Mouse (Mus musculus) layer of hippocampus, postnatal 14 days (tissue): ENCODE data around the gene Nmral1. TPM values are rescaled to one million over a fixed set of nuclear protein-coding genes. Genes with fewer than 3 reads are reported as not detected.
A peak's percentile ranks its signal among the peaks of the same experiment; 100 is the strongest.
"Not testable (repeated sequence)": the region's sequence is repeated elsewhere in the genome, so short reads cannot be mapped to it uniquely, and the experiment has no call there.

ENCODE experiments used
- DNase-seq, 2 experiments: peaks; one replicate each; pipeline ENCODE4 v3.0.0; 2021 to 2022; ENCODE audit warnings: low spot score in 2 of 2, mixed read lengths in 1 of 2
- long read RNA-seq, 2 experiments: library from polyadenylated mRNA; stranded (forward); transcript quantifications; one replicate each; pipeline ENCODE4 v2.0.0; 2021
- total RNA-seq, 2 experiments: library from RNA; stranded (reverse); gene quantifications; 2 replicates each; pipeline ENCODE4 v1.2.3; 2021

The Nmral1 gene
- total RNA-seq, result 10 to 100 TPM; 11.7 to 11.9 TPM
- long read RNA-seq, experiment 1, partial matches to known transcripts, result 3 of 6 reads
- long read RNA-seq, experiment 1, other reads (novel, unspliced or antisense), result 0 of 6 reads
- long read RNA-seq, experiment 2, transcript Nmral1-204 (5 exons, 2,440 nt), result major isoform, 16 of 20 reads
- long read RNA-seq, experiment 2, partial matches to known transcripts, result 3 of 20 reads
- long read RNA-seq, experiment 2, other reads (novel, unspliced or antisense), result 1 of 20 reads

GRCm38 (mm10) chr16:4718753-4719518 is at the start of gene Nmral1:
Nmral1 (minus strand) TSS chr16:4719356.
- peak; percentile 60 to 73 for DNase-seq

- DNase-seq, result no peak
Measured at GRCm38 (mm10) chr16:4768719-4769118, 49.6 kb upstream of the Nmral1 start.

GRCm38 (mm10) chr16:4767012-4767790 is 48.0 kb upstream of the Nmral1 start:
- DNase-seq, result no peak

GRCm38 (mm10) chr16:4765852-4766251 is 46.7 kb upstream of the Nmral1 start:
- no peak for DNase-seq

GRCm38 (mm10) chr16:4763276-4763675 is 44.1 kb upstream of the Nmral1 start:
- DNase-seq, result peak in 1 of 2 experiments; percentile 60

GRCm38 (mm10) chr16:4762437-4762836 is 43.3 kb upstream of the Nmral1 start:
- no peak for DNase-seq

- DNase-seq, result not testable (repeated sequence)
Measured at GRCm38 (mm10) chr16:4756660-4757335, 37.6 kb upstream of the Nmral1 start.

GRCm38 (mm10) chr16:4754045-4754444 is 34.9 kb upstream of the Nmral1 start:
- no peak for DNase-seq

- DNase-seq, result no peak
Measured at GRCm38 (mm10) chr16:4752155-4752554, 33.0 kb upstream of the Nmral1 start.

GRCm38 (mm10) chr16:4742186-4742585 is 23.0 kb upstream of the Nmral1 start:
- no peak for DNase-seq

- DNase-seq, result no peak
Measured at GRCm38 (mm10) chr16:4739994-4740393, 20.8 kb upstream of the Nmral1 start.

GRCm38 (mm10) chr16:4736262-4736661 is 17.1 kb upstream of the Nmral1 start:
- DNase-seq, result no peak

GRCm38 (mm10) chr16:4730776-4731358 is 11.7 kb upstream of the Nmral1 start:
- DNase-seq, result no peak

- DNase-seq, result no peak
Measured at GRCm38 (mm10) chr16:4727963-4728362, 8.8 kb upstream of the Nmral1 start.

- no peak for DNase-seq
Measured at GRCm38 (mm10) chr16:4727526-4727925, 8.4 kb upstream of the Nmral1 start.

- DNase-seq, result no peak
Measured at GRCm38 (mm10) chr16:4726528-4727128, 7.5 kb upstream of the Nmral1 start.

- DNase-seq, result peak; percentile 91 to 92
Measured at GRCm38 (mm10) chr16:4725780-4726527, 6.8 kb upstream of the Nmral1 start, which contains the start of gene Hmox2. Hmox2 (plus strand) TSS chr16:4726361.

GRCm38 (mm10) chr16:4725266-4725665 is 6.1 kb upstream of the Nmral1 start:
- DNase-seq, result no peak

- no peak for DNase-seq
Measured at GRCm38 (mm10) chr16:4722915-4723209, 3.7 kb upstream of the Nmral1 start.
